10 mouse cellular contexts compared by ENCODE assay signal in the genomic region with DNA sequence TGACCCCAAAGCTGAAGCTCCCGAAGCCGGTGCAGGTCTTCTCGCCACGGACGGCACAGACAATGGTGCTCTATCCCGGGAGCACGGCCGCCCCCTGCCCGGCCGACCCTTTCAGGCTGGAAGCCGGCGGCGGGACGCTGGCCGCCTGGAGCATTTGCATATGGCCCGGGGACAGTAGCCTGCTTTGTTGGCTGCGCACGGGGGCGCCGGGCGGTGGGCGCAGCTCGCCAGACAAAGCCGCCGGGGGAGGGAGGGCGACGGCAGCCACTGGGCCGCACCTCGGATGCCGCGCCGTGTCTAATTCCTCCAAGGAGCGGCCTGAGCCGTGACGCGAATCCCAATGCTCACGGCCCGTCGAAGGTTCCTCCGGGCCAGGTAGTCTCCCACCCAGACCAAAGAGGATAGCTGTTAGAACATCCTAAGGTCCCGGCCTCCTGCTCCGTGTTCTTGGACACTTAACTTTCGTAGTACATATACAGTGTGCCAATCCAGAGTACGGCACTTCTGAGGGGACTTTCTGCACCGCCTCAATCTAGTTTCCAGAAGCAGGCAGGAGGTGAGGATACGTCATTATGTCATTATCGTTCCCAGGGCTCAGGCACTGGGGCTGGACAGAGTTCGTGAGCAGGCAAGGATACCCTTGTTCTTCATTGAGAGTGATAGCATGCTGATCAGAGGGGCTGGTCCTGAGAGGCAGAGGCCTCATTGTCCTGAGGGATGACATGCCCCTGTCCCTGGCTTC. TPM values are rescaled to one million over a fixed set of nuclear protein-coding genes. Genes with fewer than 3 reads are reported as not detected.
DNase-seq lines count a peak whose midpoint lies in the region; ATAC-seq lines count a peak whose summit lies in the region.
"Had no signal": no experiment of that assay in that cellular context is flagged by ENCODE, and none has a peak within 500 bp of the region (broad histone marks: within the 10 kb centered on the region; RNA-seq: fewer than 3 reads in every experiment).

No protein-coding gene starts in this region.

- WGBS in heart, embryonic 14.5 days, result 3% methylated on average over 48 of the region's 48 CpGs
- WGBS in forebrain, embryonic 15.5 days, result 1% methylated on average over 46 of the region's 48 CpGs
- WGBS in midbrain, embryonic 13.5 days, result 2% methylated on average over 48 of the region's 48 CpGs

- peaks cover 0 to 6% of the 10 kb centered on the region in 2 experiments; a peak in 3 of 4 replicates for H3K4me1 ChIP-seq in heart, embryonic 14.5 days (ENCODE audit: control insufficient read depth in 2 of 2, insufficient read depth in 2 of 2, low read length in 2 of 2)
- H3K4me1 ChIP-seq in forebrain, embryonic 15.5 days, result peaks cover 73% of the 10 kb centered on the region
- peaks cover 74% of the 10 kb centered on the region for H3K4me1 ChIP-seq in midbrain, embryonic 13.5 days (replicated peaks)

- intact Hi-C loops in heart, postnatal 14 days (cut with DNase I), result no loop called here

- H3K27me3 ChIP-seq in heart, embryonic 14.5 days (ENCODE audit: control insufficient read depth, insufficient read depth, low read length), result peaks cover 93% of the 10 kb centered on the region
- no peaks in the 10 kb centered on the region for H3K27me3 ChIP-seq in forebrain, embryonic 15.5 days
- peaks cover 72% of the 10 kb centered on the region for H3K27me3 ChIP-seq in midbrain, embryonic 13.5 days

- peak overlapping the region; percentile 43 for H3K4me2 ChIP-seq in heart, embryonic 14.5 days (ENCODE audit: low read length)
- H3K4me2 ChIP-seq in forebrain, embryonic 15.5 days (replicated peaks), result peak overlapping the region; percentile 44
- H3K4me2 ChIP-seq in midbrain, embryonic 13.5 days (replicated peaks), result peak overlapping the region; percentile 52

- no peak overlapping the region for H3K9ac ChIP-seq in heart, embryonic 14.5 days (ENCODE audit: low read length)
- peak overlapping the region; percentile 41 for H3K9ac ChIP-seq in forebrain, embryonic 15.5 days (replicated peaks)
- peak overlapping the region; percentile 62 for H3K9ac ChIP-seq in midbrain, embryonic 13.5 days (replicated peaks)

- ATAC-seq in heart, embryonic 14.5 days (ENCODE audit: insufficient number of reproducible peaks, insufficient read depth, low FRiP score, low read depth), result no peak
- ATAC-seq in forebrain, embryonic 15.5 days (replicated peaks), result 0 out of 2 replicates have a peak, but pooled peaks have one; percentile 5
- peak; percentile 48 for ATAC-seq in midbrain, embryonic 13.5 days

- no peak for DNase-seq in heart, postnatal 14 days
- peak; percentile 58 for DNase-seq in ZHBTc4 (ENCODE audit: low read depth, low spot score)
- no peak for DNase-seq in adrenal gland, postnatal 14 days
- DNase-seq in kidney, postnatal 10 days, result no peak
- no peak for DNase-seq in heart, postnatal 4 days

- H3K27ac ChIP-seq in heart, embryonic 14.5 days (replicated peaks in 1 of 2; ENCODE audit: control insufficient read depth in 1 of 2, insufficient read depth in 1 of 2, low read depth in 2 of 2, low read length in 2 of 2), result no peak overlapping the region
- peak overlapping the region; percentile 99 for H3K27ac ChIP-seq in forebrain, embryonic 15.5 days (replicated peaks)
- H3K27ac ChIP-seq in midbrain, embryonic 13.5 days, result peak overlapping the region; percentile 88

- no peaks in the 10 kb centered on the region for H3K9me3 ChIP-seq in heart, embryonic 14.5 days (ENCODE audit: control insufficient read depth, low read length)
- no peaks in the 10 kb centered on the region for H3K9me3 ChIP-seq in forebrain, embryonic 15.5 days
- H3K9me3 ChIP-seq in midbrain, embryonic 13.5 days, result no peaks in the 10 kb centered on the region

- peak overlapping the region in 1 of 2 experiments; percentile 13; a peak in 2 of 4 replicates for H3K4me3 ChIP-seq in heart, embryonic 14.5 days (ENCODE audit: control insufficient read depth in 1 of 2, insufficient read depth in 1 of 2, low read depth in 1 of 2, low read length in 2 of 2)
- H3K4me3 ChIP-seq in forebrain, embryonic 15.5 days, result peak overlapping the region; percentile 15
- peak overlapping the region; percentile 25 for H3K4me3 ChIP-seq in midbrain, embryonic 13.5 days (replicated peaks)

- no peaks in the 10 kb centered on the region for H3K36me3 ChIP-seq in heart, embryonic 14.5 days (ENCODE audit: control insufficient read depth, insufficient read depth, low read length)
- no peaks in the 10 kb centered on the region for H3K36me3 ChIP-seq in forebrain, embryonic 15.5 days
- H3K36me3 ChIP-seq in midbrain, embryonic 13.5 days, result no peaks in the 10 kb centered on the region

RNA-seq across cellular contexts. Expression of a gene that starts 13.3 kb away (rescaled TPM):
- polyA plus RNA-seq in heart, embryonic 14.5 days (2014; fragmentation: Nextera tagmentation; extraction: Ambion mirVana), result not detected in 2 replicates
- total RNA-seq in heart, postnatal 14 days (2021), result not detected
- 0.10 and 0.14 TPM in 2 replicates for polyA plus RNA-seq in forebrain, embryonic 15.5 days (2015; fragmentation: Nextera tagmentation; extraction: Ambion mirVana)
- 0.12 TPM in 1 of 2 replicates, not detected in the other for polyA plus RNA-seq in midbrain, embryonic 13.5 days (2015; fragmentation: Nextera tagmentation; extraction: Ambion mirVana)
- total RNA-seq in adrenal gland, postnatal 14 days (2021), result 0.86 and 2.1 TPM in 2 replicates
- total RNA-seq in heart, postnatal 4 days (2021), result not detected
- total RNA-seq: common myeloid progenitor, adult 5-6 weeks had no signal

RNA-seq across cellular contexts. Expression of a gene that starts 45.8 kb away (rescaled TPM):
- polyA plus RNA-seq in heart, embryonic 14.5 days (2014; fragmentation: Nextera tagmentation; extraction: Ambion mirVana), result 0.23 TPM in 1 of 2 replicates, not detected in the other
- total RNA-seq in heart, postnatal 14 days (2021), result under 1 TPM in 1 of 2 experiments, not detected in 1; 0.24 TPM
- polyA plus RNA-seq in forebrain, embryonic 15.5 days (2015; fragmentation: Nextera tagmentation; extraction: Ambion mirVana), result 0.23 TPM in 1 of 2 replicates, not detected in the other
- polyA plus RNA-seq in midbrain, embryonic 13.5 days (2015; fragmentation: Nextera tagmentation; extraction: Ambion mirVana), result 0.16 TPM in 1 of 2 replicates, not detected in the other
- 0.96 and 1.5 TPM in 2 replicates for total RNA-seq in adrenal gland, postnatal 14 days (2021)
- not detected for total RNA-seq in heart, postnatal 4 days (2021)
- total RNA-seq: common myeloid progenitor, adult 5-6 weeks had no signal
- polyA plus RNA-seq: spleen, adult 2 months had no signal

RNA-seq across cellular contexts. Expression of a gene that starts 55.6 kb away (rescaled TPM):
- polyA plus RNA-seq in heart, embryonic 14.5 days (2014; fragmentation: Nextera tagmentation; extraction: Ambion mirVana), result 12.2 and 14.4 TPM in 2 replicates
- total RNA-seq in heart, postnatal 14 days (2021), result 1 to 10 TPM; 4.2 to 4.3 TPM
- polyA plus RNA-seq in forebrain, embryonic 15.5 days (2015; fragmentation: Nextera tagmentation; extraction: Ambion mirVana), result 9.2 and 9.6 TPM in 2 replicates
- polyA plus RNA-seq in midbrain, embryonic 13.5 days (2015; fragmentation: Nextera tagmentation; extraction: Ambion mirVana), result 11.2 and 11.6 TPM in 2 replicates
- total RNA-seq in adrenal gland, postnatal 14 days (2021), result 8.3 and 9.7 TPM in 2 replicates
- 1 to 10 TPM; 6.1 to 6.2 TPM for total RNA-seq in heart, postnatal 4 days (2021)

RNA-seq across cellular contexts. Expression of a gene that starts 55.7 kb away (rescaled TPM):
- 386 and 393 TPM in 2 replicates for polyA plus RNA-seq in heart, embryonic 14.5 days (2014; fragmentation: Nextera tagmentation; extraction: Ambion mirVana)
- total RNA-seq in heart, postnatal 14 days (2021), result 100 to 1,000 TPM; 165 to 187 TPM
- 523 and 531 TPM in 2 replicates for polyA plus RNA-seq in forebrain, embryonic 15.5 days (2015; fragmentation: Nextera tagmentation; extraction: Ambion mirVana)
- polyA plus RNA-seq in midbrain, embryonic 13.5 days (2015; fragmentation: Nextera tagmentation; extraction: Ambion mirVana), result 529 and 545 TPM in 2 replicates
- 255 and 265 TPM in 2 replicates for total RNA-seq in adrenal gland, postnatal 14 days (2021)
- 100 to 1,000 TPM; 257 TPM for total RNA-seq in heart, postnatal 4 days (2021)

Comparison
In these comparisons a context has a peak if more than half of its experiments do, and no peak if none do; other contexts are left out.
1. H3K27ac ChIP-seq: peak in forebrain, embryonic 15.5 days (single experiment) and midbrain, embryonic 13.5 days (single experiment); none in heart, embryonic 14.5 days (0 of 2).
2. Peak in every context shown above with its lines, with median percentiles within 50 percentile points of each other: H3K4me2 ChIP-seq.